Mouse (Mus musculus): Measurements from ENCODE around the gene Cpxm1. TPM values are rescaled to one million over a fixed set of nuclear protein-coding genes. Genes with fewer than 3 reads are reported as not detected.

Cpxm1 gene
- polyA plus RNA-seq, 1 experiment = not detected

GRCm38 (mm10) chr2:130425112-130425511 is 27.7 kb upstream of the Cpxm1 start:
- Histone ChIP-seq H3K4me3 (ENCODE audit: insufficient read depth, low read depth, low read length) (peak overlapping the region; percentile 81; the same call in 1 of the 2 replicates), H3K4me1 (ENCODE audit: control insufficient read depth, insufficient read depth, low read length) (peaks cover 12% of the 10 kb centered on the region), H3K27ac (ENCODE audit: insufficient read depth, low read depth, low read length) (0 out of 2 replicates have a peak overlapping the region, but pooled peaks have one; percentile 79)
- no peak for TF ChIP-seq POLR2A (IDR thresholded peaks at IDR 0.05; ENCODE audit: insufficient read depth, low read depth, low read length)
- no peak for TF ChIP-seq CTCF (IDR thresholded peaks at IDR 0.05; ENCODE audit: insufficient read depth, low read depth, low read length)
- 11% methylated on average over 5 of the region's 5 CpGs for WGBS

GRCm38 (mm10) chr2:130424126-130424853 is 26.9 kb upstream of the Cpxm1 start, which contains the start of the genes Vps16 and Pced1a:
TSS of gene Vps16 (plus strand) at chr2:130424339.
TSS of gene Pced1a (minus strand) at chr2:130424701.
- H3K4me3 ChIP-seq (ENCODE audit: insufficient read depth, low read depth, low read length) = peak within 1 kb of the TSS; percentile 81
- peaks cover 12% of the 10 kb centered on the region for H3K4me1 ChIP-seq (ENCODE audit: control insufficient read depth, insufficient read depth, low read length)
- WGBS = under 1% methylated on average over 58 of the region's 58 CpGs
- H3K27ac ChIP-seq (ENCODE audit: insufficient read depth, low read depth, low read length) = peak within 1 kb of the TSS; percentile 79
- TF ChIP-seq POLR2A (IDR thresholded peaks at IDR 0.05; ENCODE audit: insufficient read depth, low read depth, low read length) (peak; percentile 60), CTCF (IDR thresholded peaks at IDR 0.05; ENCODE audit: insufficient read depth, low read depth, low read length) (peak; percentile 70; the same call in 1 of the 2 replicates)

- peaks cover 12% of the 10 kb centered on the region for H3K4me1 ChIP-seq (ENCODE audit: control insufficient read depth, insufficient read depth, low read length)
- TF ChIP-seq CTCF (IDR thresholded peaks at IDR 0.05; ENCODE audit: insufficient read depth, low read depth, low read length) = no peak
- TF ChIP-seq POLR2A (IDR thresholded peaks at IDR 0.05; ENCODE audit: insufficient read depth, low read depth, low read length) = no peak
- peak overlapping the region; percentile 73 for H3K27ac ChIP-seq (ENCODE audit: insufficient read depth, low read depth, low read length)
- WGBS = 12% methylated on average over 49 of the region's 49 CpGs
- H3K4me3 ChIP-seq (ENCODE audit: insufficient read depth, low read depth, low read length) = peak overlapping the region; percentile 81
Measured at GRCm38 (mm10) chr2:130423397-130424125, 26.2 kb upstream of the Cpxm1 start.

- TF ChIP-seq CTCF (IDR thresholded peaks at IDR 0.05; ENCODE audit: insufficient read depth, low read depth, low read length) (no peak), POLR2A (IDR thresholded peaks at IDR 0.05; ENCODE audit: insufficient read depth, low read depth, low read length) (no peak)
- Histone ChIP-seq H3K4me3 (ENCODE audit: insufficient read depth, low read depth, low read length) (no peak overlapping the region), H3K27ac (ENCODE audit: insufficient read depth, low read depth, low read length) (no peak overlapping the region), H3K4me1 (ENCODE audit: control insufficient read depth, insufficient read depth, low read length) (peaks cover 12% of the 10 kb centered on the region)
- 97% methylated on average over 26 of the region's 26 CpGs for WGBS
Measured at GRCm38 (mm10) chr2:130421781-130422620, 24.6 kb upstream of the Cpxm1 start.

GRCm38 (mm10) chr2:130414094-130414856 is 16.9 kb upstream of the Cpxm1 start:
- TF ChIP-seq CTCF (IDR thresholded peaks at IDR 0.05; ENCODE audit: insufficient read depth, low read depth, low read length) = no peak
- Histone ChIP-seq H3K4me3 (ENCODE audit: insufficient read depth, low read depth, low read length) (no peak overlapping the region), H3K4me1 (ENCODE audit: control insufficient read depth, insufficient read depth, low read length) (no peaks in the 10 kb centered on the region), H3K27ac (ENCODE audit: insufficient read depth, low read depth, low read length) (no peak overlapping the region)
- 83% methylated on average over 6 of the region's 6 CpGs for WGBS

GRCm38 (mm10) chr2:130412775-130413174 is 15.4 kb upstream of the Cpxm1 start:
- no peak for TF ChIP-seq POLR2A (IDR thresholded peaks at IDR 0.05; ENCODE audit: insufficient read depth, low read depth, low read length)
- no peak for TF ChIP-seq CTCF (IDR thresholded peaks at IDR 0.05; ENCODE audit: insufficient read depth, low read depth, low read length)
- 85% methylated on average over 3 of the region's 3 CpGs for WGBS
- no peak overlapping the region for H3K4me3 ChIP-seq (ENCODE audit: insufficient read depth, low read depth, low read length)

GRCm38 (mm10) chr2:130411558-130412495 is 14.5 kb upstream of the Cpxm1 start:
- Histone ChIP-seq H3K4me3 (ENCODE audit: insufficient read depth, low read depth, low read length) (no peak overlapping the region), H3K27ac (ENCODE audit: insufficient read depth, low read depth, low read length) (no peak overlapping the region), H3K4me1 (ENCODE audit: control insufficient read depth, insufficient read depth, low read length) (no peaks in the 10 kb centered on the region)
- WGBS = 35% methylated on average over 16 of the region's 16 CpGs
- TF ChIP-seq POLR2A (IDR thresholded peaks at IDR 0.05; ENCODE audit: insufficient read depth, low read depth, low read length) (no peak), CTCF (IDR thresholded peaks at IDR 0.05; ENCODE audit: insufficient read depth, low read depth, low read length) (peak; percentile 92)

More at GRCm38 (mm10) chr2:130412775-130413174, 15.4 kb upstream of the Cpxm1 start:
- no peaks in the 10 kb centered on the region for H3K4me1 ChIP-seq (ENCODE audit: control insufficient read depth, insufficient read depth, low read length)
- H3K27ac ChIP-seq (ENCODE audit: insufficient read depth, low read depth, low read length) = no peak overlapping the region

All from olfactory bulb, adult 2 months (tissue).